28 mouse cellular contexts compared by ENCODE assay signal in genomic region chr9:28153748-28154147, GRCm38 (mm10).
DNase-seq lines count a peak whose midpoint lies in the region; ATAC-seq lines count a peak whose summit lies in the region.
"Had no signal": no experiment of that assay in that cellular context is flagged by ENCODE, and none has a peak within 500 bp of the region (broad histone marks: within the 10 kb centered on the region; RNA-seq: fewer than 3 reads in every experiment).

No protein-coding gene starts in this region.

- ATAC-seq in hindbrain, embryonic 13.5 days (ENCODE audit: low FRiP score) = 0 out of 2 replicates have a peak, but pooled peaks have one; percentile 21
- no peak for ATAC-seq in hindbrain, embryonic 11.5 days (ENCODE audit: low FRiP score)
- ATAC-seq in common myeloid progenitor, adult 5-6 weeks (replicated peaks; ENCODE audit: low read depth, poor library complexity, severe bottlenecking) = 0 out of 2 replicates have a peak, but pooled peaks have one; percentile 36
- peak; percentile 57 for ATAC-seq in megakaryocyte, adult 5-6 weeks (ENCODE audit: poor library complexity, severe bottlenecking)
- 0 out of 2 replicates have a peak, but pooled peaks have one; percentile 19 for ATAC-seq in neural tube, embryonic 13.5 days (ENCODE audit: low read depth)
- ATAC-seq: forebrain, embryonic 14.5 days; forebrain, postnatal 0 days; Patski had no signal

- no peaks in the 10 kb centered on the region for H3K36me3 ChIP-seq in hindbrain, embryonic 13.5 days
- no peaks in the 10 kb centered on the region for H3K36me3 ChIP-seq in hindbrain, embryonic 11.5 days (ENCODE audit: control insufficient read depth, insufficient read depth, low read length)
- H3K36me3 ChIP-seq in neural tube, embryonic 13.5 days = no peaks in the 10 kb centered on the region
- H3K36me3 ChIP-seq: embryonic facial prominence, embryonic 12.5 days; embryonic facial prominence, embryonic 15.5 days; G1E; heart, embryonic 10.5 days; heart, embryonic 13.5 days; hindbrain, embryonic 15.5 days had no signal

- no peak overlapping the region for H3K4me3 ChIP-seq in hindbrain, embryonic 13.5 days
- H3K4me3 ChIP-seq in hindbrain, embryonic 11.5 days (ENCODE audit: low read depth, low read length) = no peak overlapping the region
- H3K4me3 ChIP-seq in neural tube, embryonic 13.5 days = no peak overlapping the region
- H3K4me3 ChIP-seq: embryonic facial prominence, embryonic 12.5 days; embryonic facial prominence, embryonic 15.5 days; gastrocnemius, adult 2 months; heart, adult 2 months; heart, embryonic 10.5 days; heart, embryonic 13.5 days; hindbrain, embryonic 15.5 days had no signal

- WGBS in hindbrain, embryonic 13.5 days = 43% methylated on average over 6 of the region's 6 CpGs
- WGBS in hindbrain, embryonic 11.5 days = 58% methylated on average over 6 of the region's 6 CpGs
- WGBS in neural tube, embryonic 13.5 days = 24% methylated on average over 6 of the region's 6 CpGs

- peaks cover 3% of the 10 kb centered on the region; the same call in 1 of the 2 replicates for H3K27me3 ChIP-seq in hindbrain, embryonic 13.5 days
- H3K27me3 ChIP-seq in hindbrain, embryonic 11.5 days (ENCODE audit: control insufficient read depth, insufficient read depth, low read length) = no peaks in the 10 kb centered on the region
- no peaks in the 10 kb centered on the region for H3K27me3 ChIP-seq in neural tube, embryonic 13.5 days
- H3K27me3 ChIP-seq: CH12.LX; embryonic facial prominence, embryonic 12.5 days; embryonic facial prominence, embryonic 15.5 days; heart, embryonic 13.5 days; hindbrain, embryonic 15.5 days; Patski had no signal

- H3K9ac ChIP-seq in hindbrain, embryonic 13.5 days = no peak overlapping the region
- H3K9ac ChIP-seq in hindbrain, embryonic 11.5 days (ENCODE audit: low read depth, low read length) = no peak overlapping the region
- H3K9ac ChIP-seq in neural tube, embryonic 13.5 days = no peak overlapping the region
- H3K9ac ChIP-seq: embryonic facial prominence, embryonic 12.5 days; embryonic facial prominence, embryonic 15.5 days; forebrain, postnatal 0 days; heart, embryonic 13.5 days; hindbrain, embryonic 15.5 days had no signal

- no peak for DNase-seq in hindbrain, embryonic 11.5 days (ENCODE audit: low spot score)
- no peak for DNase-seq in urinary bladder, postnatal 14 days (ENCODE audit: low spot score)
- DNase-seq in spleen, postnatal 10 days (ENCODE audit: low spot score in 2 of 2) = no peak
- DNase-seq: adrenal gland, postnatal 10 days; adrenal gland, postnatal 36 days; B cell, adult 2 months; cerebellum, adult 18-20 months; cerebellum, adult 9-10 months; cerebellum, postnatal 14 days; forebrain, postnatal 0 days; gastrocnemius, adult 2 months; gastrocnemius, postnatal 25 days; heart, adult 2 months; heart, postnatal 14 days; heart, postnatal 4 days had no signal

- H3K27ac ChIP-seq in hindbrain, embryonic 13.5 days = no peak overlapping the region
- no peak overlapping the region for H3K27ac ChIP-seq in hindbrain, embryonic 11.5 days (ENCODE audit: low read depth, low read length)
- no peak overlapping the region for H3K27ac ChIP-seq in neural tube, embryonic 13.5 days (replicated peaks)
- H3K27ac ChIP-seq: embryonic facial prominence, embryonic 12.5 days; embryonic facial prominence, embryonic 15.5 days; gastrocnemius, adult 2 months; heart, adult 2 months; heart, embryonic 10.5 days; heart, embryonic 13.5 days; hindbrain, embryonic 15.5 days had no signal

- H3K4me2 ChIP-seq in hindbrain, embryonic 13.5 days = no peak overlapping the region
- H3K4me2 ChIP-seq in hindbrain, embryonic 11.5 days (replicated peaks; ENCODE audit: low read depth, low read length) = no peak overlapping the region
- H3K4me2 ChIP-seq in neural tube, embryonic 13.5 days = no peak overlapping the region
- H3K4me2 ChIP-seq: embryonic facial prominence, embryonic 12.5 days; embryonic facial prominence, embryonic 15.5 days; heart, embryonic 13.5 days; hindbrain, embryonic 15.5 days had no signal

- no peaks in the 10 kb centered on the region for H3K9me3 ChIP-seq in hindbrain, embryonic 13.5 days
- no peaks in the 10 kb centered on the region for H3K9me3 ChIP-seq in hindbrain, embryonic 11.5 days (ENCODE audit: control insufficient read depth, low read length)
- H3K9me3 ChIP-seq in neural tube, embryonic 13.5 days = no peaks in the 10 kb centered on the region
- H3K9me3 ChIP-seq: embryonic facial prominence, embryonic 12.5 days; embryonic facial prominence, embryonic 15.5 days; G1E; heart, embryonic 10.5 days; heart, embryonic 13.5 days; hindbrain, embryonic 15.5 days had no signal

- 0 out of 2 replicates have a peak, but pooled peaks cover 5% of the 10 kb centered on the region for H3K4me1 ChIP-seq in hindbrain, embryonic 13.5 days (replicated peaks)
- H3K4me1 ChIP-seq in hindbrain, embryonic 11.5 days (replicated peaks; ENCODE audit: control insufficient read depth, insufficient read depth, low read length) = no peaks in the 10 kb centered on the region
- peaks cover 10% of the 10 kb centered on the region for H3K4me1 ChIP-seq in neural tube, embryonic 13.5 days (replicated peaks)
- H3K4me1 ChIP-seq: embryonic facial prominence, embryonic 12.5 days; embryonic facial prominence, embryonic 15.5 days; heart, embryonic 10.5 days; heart, embryonic 13.5 days had no signal
